Mouse (Mus musculus): ENCODE measurements around the gene Prss2. TPM values are rescaled to one million over a fixed set of nuclear protein-coding genes. Genes with fewer than 3 reads are reported as not detected.
A peak's percentile ranks its signal among the peaks of the same experiment; 100 is the strongest.

The Prss2 gene
- polyA plus RNA-seq, 1 experiment from 2014 or later, result not detected

- peaks cover 34% of the 10 kb centered on the region for H3K27me3 ChIP-seq (replicated peaks)
- H3K4me2 ChIP-seq, result no peak overlapping the region
- H3K9me3 ChIP-seq, result no peaks in the 10 kb centered on the region
- no peak overlapping the region for H3K4me3 ChIP-seq
- no peaks in the 10 kb centered on the region for H3K36me3 ChIP-seq
- no peak overlapping the region for H3K27ac ChIP-seq (replicated peaks)
- H3K9ac ChIP-seq, result no peak overlapping the region
- peaks cover 7% of the 10 kb centered on the region for H3K4me1 ChIP-seq
- ATAC-seq (ENCODE audit: extremely low read depth, insufficient number of reproducible peaks, low FRiP score, low TSS enrichment), result no peak
Observed at GRCm38 (mm10) chr6:41540746-41541145, 19.2 kb downstream of the Prss2 start.

- Histone ChIP-seq H3K4me2 (no peak overlapping the region), H3K9ac (no peak overlapping the region), H3K27ac (replicated peaks) (no peak overlapping the region), H3K4me3 (no peak overlapping the region), H3K36me3 (no peaks in the 10 kb centered on the region), H3K4me1 (peaks cover 7% of the 10 kb centered on the region), H3K27me3 (replicated peaks) (peaks cover 34% of the 10 kb centered on the region), H3K9me3 (no peaks in the 10 kb centered on the region)
- WGBS, result 54% methylated on average over 1 of the region's 1 CpGs
- no peak for ATAC-seq (ENCODE audit: extremely low read depth, insufficient number of reproducible peaks, low FRiP score, low TSS enrichment)
Observed at GRCm38 (mm10) chr6:41541746-41542145, 20.2 kb downstream of the Prss2 start.

- Histone ChIP-seq H3K4me1 (peaks cover 7% of the 10 kb centered on the region), H3K27ac (replicated peaks) (no peak overlapping the region), H3K4me3 (peak overlapping the region; percentile 45), H3K9me3 (no peaks in the 10 kb centered on the region), H3K4me2 (peak overlapping the region; percentile 74), H3K36me3 (no peaks in the 10 kb centered on the region), H3K27me3 (replicated peaks) (peaks cover 34% of the 10 kb centered on the region), H3K9ac (no peak overlapping the region)
- no peak for ATAC-seq (ENCODE audit: extremely low read depth, insufficient number of reproducible peaks, low FRiP score, low TSS enrichment)
- 15% methylated on average over 3 of the region's 3 CpGs for WGBS
Observed at GRCm38 (mm10) chr6:41542983-41543382, 21.4 kb downstream of the Prss2 start.

- no peaks in the 10 kb centered on the region for H3K9me3 ChIP-seq
- H3K4me2 ChIP-seq, result peak overlapping the region; percentile 74
- WGBS, result 6% methylated on average over 28 of the region's 28 CpGs
- H3K27me3 ChIP-seq (replicated peaks), result peaks cover 34% of the 10 kb centered on the region
- peak overlapping the region; percentile 68 for H3K9ac ChIP-seq
- no peak for ATAC-seq (ENCODE audit: extremely low read depth, insufficient number of reproducible peaks, low FRiP score, low TSS enrichment)
- peaks cover 7% of the 10 kb centered on the region for H3K4me1 ChIP-seq
- no peak overlapping the region for H3K27ac ChIP-seq (replicated peaks)
- H3K36me3 ChIP-seq, result no peaks in the 10 kb centered on the region
- H3K4me3 ChIP-seq, result peak overlapping the region; percentile 45
Observed at GRCm38 (mm10) chr6:41543411-41544050, 21.9 kb downstream of the Prss2 start.

- Histone ChIP-seq H3K4me1 (peaks cover 7% of the 10 kb centered on the region), H3K4me2 (peak overlapping the region; percentile 74; the same call in 1 of the 2 replicates), H3K36me3 (no peaks in the 10 kb centered on the region), H3K27me3 (replicated peaks) (peaks cover 34% of the 10 kb centered on the region), H3K27ac (replicated peaks) (no peak overlapping the region), H3K9ac (no peak overlapping the region), H3K9me3 (no peaks in the 10 kb centered on the region), H3K4me3 (no peak overlapping the region)
- no peak for ATAC-seq (ENCODE audit: extremely low read depth, insufficient number of reproducible peaks, low FRiP score, low TSS enrichment)
- 75% methylated on average over 5 of the region's 5 CpGs for WGBS
Observed at GRCm38 (mm10) chr6:41544381-41544924, 22.9 kb downstream of the Prss2 start.

GRCm38 (mm10) chr6:41545266-41545665 is 23.7 kb downstream of the Prss2 start:
- no peak overlapping the region for H3K9ac ChIP-seq
- no peak overlapping the region for H3K27ac ChIP-seq (replicated peaks)
- H3K4me3 ChIP-seq, result no peak overlapping the region
- peaks cover 7% of the 10 kb centered on the region for H3K4me1 ChIP-seq
- no peaks in the 10 kb centered on the region for H3K9me3 ChIP-seq
- no peaks in the 10 kb centered on the region for H3K36me3 ChIP-seq
- peaks cover 34% of the 10 kb centered on the region for H3K27me3 ChIP-seq (replicated peaks)
- no peak for ATAC-seq (ENCODE audit: extremely low read depth, insufficient number of reproducible peaks, low FRiP score, low TSS enrichment)
- H3K4me2 ChIP-seq, result no peak overlapping the region
- WGBS, result 81% methylated on average over 4 of the region's 4 CpGs

- Histone ChIP-seq H3K27ac (replicated peaks) (no peak overlapping the region), H3K4me1 (peaks cover 7% of the 10 kb centered on the region), H3K9ac (no peak overlapping the region), H3K9me3 (no peaks in the 10 kb centered on the region), H3K27me3 (replicated peaks) (peaks cover 29% of the 10 kb centered on the region), H3K4me3 (no peak overlapping the region), H3K4me2 (no peak overlapping the region), H3K36me3 (no peaks in the 10 kb centered on the region)
- ATAC-seq (ENCODE audit: extremely low read depth, insufficient number of reproducible peaks, low FRiP score, low TSS enrichment), result no peak
- 75% methylated on average over 5 of the region's 5 CpGs for WGBS
Observed at GRCm38 (mm10) chr6:41547056-41547650, 25.6 kb downstream of the Prss2 start.

- no peak overlapping the region for H3K4me3 ChIP-seq
- H3K9me3 ChIP-seq, result no peaks in the 10 kb centered on the region
- no peak overlapping the region for H3K9ac ChIP-seq
- peaks cover 7% of the 10 kb centered on the region for H3K4me1 ChIP-seq
- H3K27me3 ChIP-seq (replicated peaks), result peaks cover 19% of the 10 kb centered on the region
- no peaks in the 10 kb centered on the region for H3K36me3 ChIP-seq
- H3K4me2 ChIP-seq, result no peak overlapping the region
- 33% methylated on average over 1 of the region's 1 CpGs for WGBS
- no peak for ATAC-seq (ENCODE audit: extremely low read depth, insufficient number of reproducible peaks, low FRiP score, low TSS enrichment)
- H3K27ac ChIP-seq (replicated peaks), result no peak overlapping the region
Observed at GRCm38 (mm10) chr6:41548286-41548685, 26.7 kb downstream of the Prss2 start.

- WGBS, result 71% methylated on average over 5 of the region's 5 CpGs
Observed at GRCm38 (mm10) chr6:41553356-41554010, 31.9 kb downstream of the Prss2 start.

GRCm38 (mm10) chr6:41554295-41555169 is 32.9 kb downstream of the Prss2 start:
- H3K9me3 ChIP-seq, result no peaks in the 10 kb centered on the region
- H3K27me3 ChIP-seq (replicated peaks), result no peaks in the 10 kb centered on the region
- H3K4me1 ChIP-seq, result no peaks in the 10 kb centered on the region
- no peak overlapping the region for H3K9ac ChIP-seq
- ATAC-seq (ENCODE audit: extremely low read depth, insufficient number of reproducible peaks, low FRiP score, low TSS enrichment), result no peak
- no peak overlapping the region for H3K4me2 ChIP-seq
- 64% methylated on average over 7 of the region's 7 CpGs for WGBS
- no peak overlapping the region for H3K4me3 ChIP-seq
- no peak overlapping the region for H3K27ac ChIP-seq (replicated peaks)
- H3K36me3 ChIP-seq, result no peaks in the 10 kb centered on the region

More at GRCm38 (mm10) chr6:41553356-41554010, 31.9 kb downstream of the Prss2 start:
- ATAC-seq (ENCODE audit: extremely low read depth, insufficient number of reproducible peaks, low FRiP score, low TSS enrichment), result no peak
- no peak overlapping the region for H3K9ac ChIP-seq
- H3K4me3 ChIP-seq, result no peak overlapping the region
- H3K36me3 ChIP-seq, result no peaks in the 10 kb centered on the region
- no peaks in the 10 kb centered on the region for H3K27me3 ChIP-seq (replicated peaks)
- H3K9me3 ChIP-seq, result no peaks in the 10 kb centered on the region
- no peak overlapping the region for H3K4me2 ChIP-seq
- H3K4me1 ChIP-seq, result no peaks in the 10 kb centered on the region
- H3K27ac ChIP-seq (replicated peaks), result no peak overlapping the region

- Histone ChIP-seq H3K4me2 (no peak overlapping the region), H3K9me3 (no peaks in the 10 kb centered on the region), H3K27me3 (replicated peaks) (no peaks in the 10 kb centered on the region; the same call in 1 of the 2 replicates), H3K9ac (no peak overlapping the region), H3K36me3 (no peaks in the 10 kb centered on the region), H3K4me1 (no peaks in the 10 kb centered on the region), H3K4me3 (no peak overlapping the region), H3K27ac (replicated peaks) (no peak overlapping the region)
- no peak for ATAC-seq (ENCODE audit: extremely low read depth, insufficient number of reproducible peaks, low FRiP score, low TSS enrichment)
Observed at GRCm38 (mm10) chr6:41556389-41556788, 34.8 kb downstream of the Prss2 start.
